17 mouse cellular contexts compared by ENCODE assay signal in genomic region chr16:44547976-44548375, GRCm38 (mm10). TPM values are rescaled to one million over a fixed set of nuclear protein-coding genes. Genes with fewer than 3 reads are reported as not detected.
DNase-seq lines count a peak whose midpoint lies in the region.
"Had no signal": no experiment of that assay in that cellular context is flagged by ENCODE, and none has a peak within 500 bp of the region (broad histone marks: within the 10 kb centered on the region; RNA-seq: fewer than 3 reads in every experiment).

No protein-coding gene starts in this region.

- peak; percentile 33 for DNase-seq in adrenal gland, adult 2 months
- no peak for DNase-seq in adrenal gland, postnatal 36 days
- DNase-seq in heart, adult 11 months = peak; percentile 56
- DNase-seq in heart, postnatal 14 days = no peak
- DNase-seq in ES-CJ7 (ENCODE audit: low read depth, low spot score) = peak; percentile 28
- DNase-seq in lung, postnatal 25 days (ENCODE audit: low spot score) = no peak
- no peak for DNase-seq in left cerebral cortex, adult 8-10 months (ENCODE audit: low spot score in 2 of 2)
- DNase-seq: adrenal gland, adult 8-10 months; adrenal gland, postnatal 25 days; B cell, adult 2 months; forebrain, postnatal 0 days; gastrocnemius, adult 2 months; gastrocnemius, postnatal 14 days; heart, adult 18-20 months; heart, postnatal 36 days; kidney, adult 11 months had no signal

- intact Hi-C loops in heart, postnatal 14 days (cut with DNase I) = no loop called here

RNA-seq across cellular contexts. Expression of gene Boc, which starts 10.7 kb away (rescaled TPM):
- total RNA-seq in adrenal gland, adult 2 months (2021) = 10 to 100 TPM; 46.3 to 52.1 TPM
- 73.4 and 94.6 TPM in 2 replicates for polyA plus RNA-seq in adrenal gland, adult 2 months (2012; rRNA removed)
- total RNA-seq in adrenal gland, postnatal 36 days (2021) = 10 to 100 TPM; 42.4 to 82.2 TPM
- total RNA-seq in heart, postnatal 14 days (2021) = 1 to 10 TPM; 7.1 to 8.6 TPM
- total RNA-seq in left cerebral cortex, adult 8-10 months (2022) = 10 to 100 TPM; 13.9 to 16.8 (median 15.3) TPM
- total RNA-seq: common myeloid progenitor, adult 5-6 weeks had no signal

Comparison
In these comparisons a context has a peak if more than half of its experiments do, and no peak if none do; other contexts are left out.
1. DNase-seq: peak in adrenal gland, adult 2 months (single experiment), heart, adult 11 months (single experiment) and ES-CJ7 (single experiment); none in adrenal gland, postnatal 36 days (0 of 2), heart, postnatal 14 days (0 of 2), lung, postnatal 25 days (single experiment) and left cerebral cortex, adult 8-10 months (0 of 2).